Mouse (Mus musculus): Measurements from ENCODE around the gene Aplp2.

Aplp2 gene

DNA sequence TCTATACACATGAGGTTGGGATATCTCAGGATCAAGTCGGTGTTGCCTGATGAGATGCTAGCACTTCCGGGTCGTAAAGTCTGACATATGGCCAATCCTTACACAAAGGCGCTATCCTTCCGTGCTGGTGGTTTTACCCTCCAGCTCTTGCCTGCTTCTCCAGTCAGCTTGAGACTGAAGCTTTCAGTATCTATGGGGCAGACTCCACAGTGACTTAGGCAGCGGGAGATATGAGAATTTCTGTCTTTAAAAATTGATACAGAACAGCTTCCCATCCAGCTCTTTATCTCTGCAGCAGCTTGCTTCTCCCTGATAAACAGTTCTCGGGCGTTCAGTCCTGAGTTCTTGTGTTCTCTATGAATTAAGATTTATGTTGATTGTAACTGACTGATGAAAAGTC is 14.9 kb upstream of the Aplp2 start:
- DNase-seq (ENCODE audit: extremely low read depth, low read depth) = peak; percentile 77

DNA sequence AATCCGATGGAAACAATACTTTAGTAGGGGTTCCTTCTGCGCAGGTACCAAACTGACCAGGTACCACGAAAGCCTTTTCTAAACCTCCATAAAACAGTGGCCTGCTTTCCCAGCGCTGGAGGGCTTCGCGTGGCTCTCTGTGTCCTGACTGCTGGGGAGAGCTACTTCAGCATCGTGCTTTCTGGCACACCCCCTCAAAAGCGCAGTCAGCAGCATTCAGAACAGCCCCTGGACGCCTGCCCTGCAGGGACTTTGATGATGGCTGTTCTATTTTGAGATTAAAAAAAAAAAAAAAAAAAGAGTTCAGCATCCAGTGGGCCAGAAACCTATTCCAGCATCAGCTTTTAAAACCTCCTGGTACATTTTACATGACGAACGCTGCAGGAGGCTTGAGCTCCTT is 14.2 kb upstream of the Aplp2 start:
- DNase-seq (ENCODE audit: extremely low read depth, low read depth) = no peak

DNA sequence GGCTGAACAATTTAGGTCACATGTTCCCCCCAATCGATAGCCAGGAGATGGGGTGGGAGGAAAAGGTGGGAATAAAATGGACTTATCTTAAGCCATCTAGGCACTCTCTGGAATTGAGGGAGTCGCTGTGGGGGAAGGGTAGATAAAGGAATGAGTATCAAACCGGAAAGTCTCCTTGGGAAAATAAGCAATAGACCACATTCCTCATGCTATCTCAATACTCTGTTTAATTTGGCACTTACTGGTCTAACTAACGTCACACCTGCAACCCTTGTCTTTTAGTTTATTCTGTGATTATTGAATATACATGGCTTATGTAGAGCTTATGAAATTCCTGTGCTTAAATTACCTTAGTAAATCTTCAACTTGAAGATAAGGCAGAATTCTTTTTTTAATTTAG is 11.9 kb upstream of the Aplp2 start:
- DNase-seq (ENCODE audit: extremely low read depth, low read depth) = no peak

DNA sequence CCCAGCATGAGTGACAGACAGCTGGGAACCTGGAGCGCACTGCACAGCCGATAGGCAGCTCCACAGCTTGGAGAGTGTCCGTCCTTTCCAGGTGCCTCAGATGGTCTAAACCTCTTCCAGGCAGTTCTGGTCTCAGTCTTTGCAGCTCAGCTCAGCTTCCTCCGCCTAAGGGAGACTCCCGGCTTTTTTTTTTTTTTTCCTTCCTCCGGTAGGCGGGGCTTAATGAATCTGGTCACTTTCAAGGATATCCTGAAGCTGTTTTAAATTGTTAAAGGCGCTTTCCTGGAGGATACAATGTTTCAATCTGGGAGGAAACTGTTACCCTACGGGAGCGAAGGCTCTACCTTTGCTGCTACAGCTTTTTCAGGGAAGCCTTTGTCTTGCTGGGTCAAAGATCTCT is 9.6 kb upstream of the Aplp2 start:
- DNase-seq (ENCODE audit: extremely low read depth, low read depth) = no peak

DNA sequence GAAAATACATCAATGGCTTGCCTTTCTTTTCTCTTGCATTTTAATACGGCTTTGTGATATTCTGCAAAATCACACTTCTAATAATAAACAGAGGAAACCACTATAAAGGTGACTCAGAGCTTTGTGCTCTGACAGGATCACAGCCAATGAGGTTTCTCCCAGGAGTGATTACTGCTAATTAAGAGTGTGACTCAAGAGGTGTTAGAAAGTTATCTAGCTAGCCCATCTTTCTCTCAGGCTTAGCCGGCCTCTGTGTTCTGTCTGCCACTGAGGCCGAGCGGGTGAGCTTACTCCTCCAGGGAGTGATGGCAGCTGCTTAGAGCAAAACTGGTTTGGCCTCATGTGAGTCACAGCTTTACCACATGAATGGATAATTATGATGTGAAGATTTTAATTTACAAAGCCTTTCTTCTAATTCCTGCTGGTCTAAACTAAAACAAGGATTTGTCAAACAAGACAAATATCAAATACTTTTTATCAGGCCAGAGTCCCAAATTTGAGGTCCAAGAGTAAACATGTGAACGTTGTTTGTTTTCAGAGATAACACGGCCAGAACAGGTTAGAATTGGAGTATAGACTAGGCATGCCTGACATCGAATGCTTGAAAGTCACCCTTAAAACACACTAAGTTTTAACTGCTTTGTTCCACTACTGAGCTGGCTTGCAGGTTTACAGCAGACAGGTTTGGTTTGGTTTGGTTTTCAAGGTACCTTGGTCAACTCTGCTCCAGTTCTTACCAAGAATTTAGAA is 6.2 kb upstream of the Aplp2 start:
- DNase-seq (ENCODE audit: extremely low read depth, low read depth) = no peak

DNA sequence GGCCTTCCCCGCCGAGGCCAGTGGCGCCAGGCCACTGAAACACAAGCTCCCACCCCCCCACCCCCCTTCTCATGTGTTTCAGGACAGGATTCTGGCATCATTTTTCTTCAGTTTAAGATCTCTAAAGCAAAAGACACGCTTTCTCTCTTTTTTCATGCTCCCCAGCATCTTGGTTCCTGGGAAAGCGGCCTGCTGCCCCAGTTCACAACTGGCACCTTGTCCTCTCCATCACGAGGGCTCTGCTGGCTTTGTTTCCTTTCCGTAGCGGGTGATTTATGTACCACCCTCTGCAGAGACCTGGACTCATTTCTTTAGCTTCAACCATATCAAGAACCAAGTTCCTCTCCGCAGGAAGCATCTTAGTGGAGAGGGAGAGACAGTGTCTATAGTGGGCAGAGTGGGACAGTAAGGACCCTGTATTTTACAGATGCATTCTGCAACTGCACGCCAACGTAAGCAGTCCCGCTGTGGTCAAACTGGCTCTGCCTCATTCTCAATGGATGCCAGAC is 939 bp upstream of the Aplp2 start:
- no peak for DNase-seq (ENCODE audit: extremely low read depth, low read depth)

DNA sequence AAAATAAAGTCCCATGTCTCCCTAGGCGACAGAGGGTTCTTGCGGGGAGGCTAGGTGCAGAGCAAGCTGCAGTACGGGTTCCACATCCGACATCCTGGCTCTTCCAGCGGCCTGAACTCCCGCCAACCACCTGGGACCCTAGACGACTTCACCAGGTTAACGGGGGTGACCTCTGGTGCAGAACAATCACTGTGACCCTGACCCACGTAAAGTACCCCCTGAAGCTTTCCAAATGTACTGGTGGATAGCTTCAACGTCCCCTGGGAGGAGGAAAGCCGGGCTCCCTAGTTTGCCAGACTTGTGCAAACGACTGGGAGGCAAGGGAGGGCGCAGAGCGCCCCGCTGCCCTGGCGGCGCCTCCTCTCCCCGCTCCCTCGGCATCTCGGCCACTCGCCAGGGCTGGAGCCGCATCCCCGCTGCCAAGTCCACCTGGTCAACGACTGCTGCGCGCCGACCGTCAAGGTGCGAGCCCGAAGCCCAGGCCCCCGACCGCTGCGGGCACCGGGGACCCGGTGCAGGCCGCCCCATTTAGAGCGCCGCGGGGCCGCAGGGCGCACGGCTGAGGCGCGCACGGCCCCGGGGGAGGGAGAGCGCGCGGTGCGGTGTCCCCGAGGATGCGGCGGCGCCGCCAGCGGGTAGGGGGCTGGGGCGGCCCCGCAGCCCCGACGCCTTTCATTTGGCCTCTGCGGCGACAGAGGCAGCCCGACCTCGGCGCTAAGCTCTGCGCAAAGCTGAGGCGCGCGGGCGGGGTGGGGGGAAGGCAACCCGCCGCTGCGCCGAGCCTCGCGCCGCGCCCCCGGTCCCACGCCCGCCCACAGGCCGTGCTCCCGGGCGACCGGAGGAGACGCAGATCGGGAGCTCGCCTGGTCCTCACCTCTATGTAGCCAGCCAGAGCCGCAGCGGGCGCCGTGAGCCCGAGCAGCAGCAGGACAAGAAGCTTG is 596 bp downstream of the Aplp2 start:
- DNase-seq (ENCODE audit: extremely low read depth, low read depth) = no peak

DNA sequence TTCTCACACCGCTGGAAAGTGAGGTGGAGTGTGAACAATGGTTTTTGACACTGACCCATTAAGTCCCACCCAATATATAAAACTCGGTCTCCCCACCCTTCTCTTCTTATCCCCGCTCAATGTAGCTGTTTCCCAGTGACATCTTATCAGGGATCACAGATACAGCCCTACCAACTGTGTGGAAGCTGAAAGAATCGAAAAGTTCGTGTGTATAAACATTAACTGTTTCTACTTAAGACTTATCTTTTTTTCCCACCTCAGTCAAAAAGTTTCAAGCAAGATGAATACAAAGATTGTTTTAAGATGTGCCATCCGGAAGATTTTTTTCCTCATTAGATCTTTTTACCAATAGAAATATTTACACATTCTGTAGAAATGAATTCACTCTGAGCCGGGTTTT is 1.5 kb downstream of the Aplp2 start:
- DNase-seq (ENCODE audit: extremely low read depth, low read depth) = no peak

DNA sequence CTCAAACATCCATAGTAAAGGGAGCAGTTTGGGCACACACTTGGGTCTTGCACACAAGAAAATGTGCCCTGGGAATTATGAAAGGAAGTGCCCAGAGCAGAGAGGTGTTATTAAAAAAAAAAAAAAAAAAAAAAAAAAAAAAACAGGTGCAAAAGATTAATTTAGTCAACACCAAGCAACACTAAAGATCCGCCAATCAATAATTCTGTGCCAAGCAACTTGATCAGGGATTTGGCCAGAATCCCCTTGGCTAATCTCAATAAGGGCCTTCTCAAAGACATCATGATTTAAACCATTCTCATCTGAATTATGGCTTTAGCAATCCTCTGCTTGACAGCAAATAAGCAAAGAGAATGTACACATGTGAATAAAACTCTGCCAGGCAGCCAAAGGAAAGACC is 2.1 kb downstream of the Aplp2 start:
- DNase-seq (ENCODE audit: extremely low read depth, low read depth) = no peak

DNA sequence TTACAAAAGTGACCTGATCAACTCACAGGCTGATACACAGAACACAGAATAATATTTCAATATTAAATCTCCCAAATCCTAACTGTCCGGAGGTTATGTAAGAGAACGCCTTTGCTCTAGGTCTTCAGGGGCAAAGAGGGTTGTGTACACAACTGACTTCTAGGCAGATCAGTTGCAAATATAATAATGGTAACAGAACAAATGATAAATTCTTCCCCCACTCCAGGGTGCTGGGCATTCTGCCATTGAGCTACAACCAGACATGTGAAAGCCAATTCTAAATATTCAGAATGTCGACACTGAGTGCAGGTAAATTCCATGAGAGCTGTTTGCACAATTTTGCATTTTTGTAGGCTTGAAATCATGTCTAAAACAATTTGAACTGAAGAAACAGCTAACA is 3.9 kb downstream of the Aplp2 start:
- no peak for DNase-seq (ENCODE audit: extremely low read depth, low read depth)

DNA sequence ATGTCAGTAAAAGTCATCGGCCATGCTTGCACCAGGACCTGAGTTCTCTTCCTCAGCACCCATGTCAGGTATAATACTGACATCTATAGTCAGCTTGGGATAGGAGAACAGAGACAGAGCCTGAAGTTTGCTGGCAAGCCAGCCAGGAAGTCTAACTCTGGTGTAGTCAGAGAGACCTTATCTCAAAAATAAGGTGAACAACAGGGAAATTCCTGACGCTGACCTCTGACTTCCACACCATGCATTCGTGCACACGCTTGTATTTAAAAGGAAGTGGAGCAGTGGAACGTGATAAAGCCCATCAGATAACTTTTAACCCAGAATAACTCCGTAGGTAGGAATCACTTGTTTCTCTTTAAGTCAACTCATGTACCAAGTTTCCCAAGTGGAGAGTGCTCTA is 6.9 kb downstream of the Aplp2 start:
- DNase-seq (ENCODE audit: extremely low read depth, low read depth) = no peak

DNA sequence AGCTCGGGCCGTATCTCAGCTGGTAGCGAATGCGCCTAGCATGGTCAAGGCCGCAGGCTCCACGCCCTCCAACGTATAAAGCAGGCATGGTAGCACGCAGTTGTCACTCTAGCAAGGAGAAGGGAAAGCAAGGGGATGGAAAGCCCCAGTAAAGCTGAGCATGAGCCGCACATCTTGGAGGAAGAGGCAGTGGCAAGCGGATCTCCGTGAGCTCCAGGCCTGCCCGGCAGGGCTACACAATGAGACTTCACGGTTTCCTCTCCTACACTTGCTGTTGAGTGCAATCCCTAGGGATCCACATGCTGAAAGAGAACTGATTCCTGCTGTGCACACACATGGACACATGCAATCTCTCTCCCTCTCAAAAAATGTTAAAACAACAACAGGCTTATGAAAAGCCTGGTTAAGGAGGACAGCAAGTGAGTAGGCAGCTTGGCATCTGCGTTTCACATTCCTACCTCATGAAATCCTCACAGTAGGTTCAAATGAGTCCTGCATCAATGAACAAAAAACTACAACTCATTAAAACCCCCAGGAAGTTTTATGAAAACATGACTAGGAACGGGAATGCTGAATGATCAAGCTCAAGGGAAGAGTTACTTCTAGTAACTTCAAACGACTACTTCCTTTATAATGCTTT is 7.9 kb downstream of the Aplp2 start:
- no peak for DNase-seq (ENCODE audit: extremely low read depth, low read depth)

DNA sequence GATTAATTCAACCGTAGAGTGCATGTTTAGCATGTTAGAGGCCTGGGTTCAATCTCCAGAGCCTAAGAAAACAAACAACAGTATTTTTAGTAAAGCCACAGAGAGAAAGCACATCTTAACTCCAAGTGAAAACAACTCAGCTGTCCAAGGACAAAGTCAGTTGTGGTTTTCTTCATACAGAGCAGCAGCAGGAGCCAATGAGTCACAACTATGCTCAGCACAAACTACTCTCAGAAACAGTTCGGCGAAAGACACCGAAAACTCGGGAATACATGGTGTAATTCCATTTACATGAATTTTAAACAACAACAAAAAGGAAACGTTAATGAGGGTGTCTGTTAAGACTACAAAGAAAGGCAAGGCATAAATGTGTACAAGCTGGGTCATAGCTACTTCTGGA is 8.5 kb downstream of the Aplp2 start:
- no peak for DNase-seq (ENCODE audit: extremely low read depth, low read depth)

DNA sequence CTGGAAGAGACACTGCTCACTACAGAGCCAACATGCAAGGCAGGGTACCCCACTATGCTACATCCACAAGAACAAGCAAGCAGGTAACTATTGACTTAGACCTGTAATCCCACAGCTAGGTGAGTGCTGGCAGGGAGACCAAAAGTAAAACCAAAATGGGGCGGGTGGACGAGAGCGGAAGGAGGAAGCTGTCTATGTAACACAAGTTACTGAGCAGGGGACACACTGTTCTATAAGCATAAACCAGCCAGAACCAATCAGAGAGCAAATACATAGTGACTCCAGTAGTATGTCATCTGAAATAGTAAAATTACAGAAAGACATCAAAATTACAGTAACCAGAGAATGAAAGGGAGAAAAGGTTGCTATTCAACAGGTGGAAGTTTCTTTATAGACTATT is 13.0 kb downstream of the Aplp2 start:
- DNase-seq (ENCODE audit: extremely low read depth, low read depth) = no peak

DNA sequence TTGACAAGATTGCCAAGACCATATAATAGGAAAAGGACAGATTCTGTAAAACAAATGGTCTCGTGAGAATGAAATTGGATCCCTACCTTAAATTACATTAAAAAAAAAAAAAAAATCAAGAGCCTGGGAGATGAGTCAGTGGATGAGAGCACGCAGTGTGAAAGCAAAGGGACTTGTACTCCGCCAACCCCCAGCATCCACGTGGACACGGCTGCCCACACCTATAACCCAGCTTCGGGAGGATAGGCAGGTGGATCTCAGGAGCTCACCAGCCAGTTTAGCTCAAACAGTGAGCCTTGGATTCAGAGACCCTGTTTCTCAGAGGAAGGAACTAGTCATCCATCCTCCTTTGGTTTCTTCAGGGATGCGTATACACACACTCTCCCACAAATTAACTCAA is 13.8 kb downstream of the Aplp2 start:
- DNase-seq (ENCODE audit: extremely low read depth, low read depth) = no peak

DNA sequence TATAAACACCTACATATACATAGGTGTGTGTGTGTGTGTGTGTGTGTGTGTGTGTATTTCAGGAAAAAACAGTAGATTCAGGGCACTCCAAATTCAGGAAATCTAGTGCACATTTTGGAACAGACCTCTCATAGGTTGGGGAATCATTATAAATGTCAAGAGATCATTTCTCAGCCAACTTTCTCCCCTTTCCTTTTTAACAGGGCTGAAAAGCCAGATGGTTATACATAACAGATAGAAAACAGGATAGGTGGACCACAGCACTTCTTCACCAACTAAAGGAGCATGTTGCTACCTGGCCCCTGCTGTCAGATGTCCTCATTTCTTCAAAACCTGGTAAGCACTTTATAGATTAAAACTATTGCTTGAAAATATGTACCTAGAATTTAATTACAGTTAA is 14.9 kb downstream of the Aplp2 start:
- DNase-seq (ENCODE audit: extremely low read depth, low read depth) = no peak

DNA sequence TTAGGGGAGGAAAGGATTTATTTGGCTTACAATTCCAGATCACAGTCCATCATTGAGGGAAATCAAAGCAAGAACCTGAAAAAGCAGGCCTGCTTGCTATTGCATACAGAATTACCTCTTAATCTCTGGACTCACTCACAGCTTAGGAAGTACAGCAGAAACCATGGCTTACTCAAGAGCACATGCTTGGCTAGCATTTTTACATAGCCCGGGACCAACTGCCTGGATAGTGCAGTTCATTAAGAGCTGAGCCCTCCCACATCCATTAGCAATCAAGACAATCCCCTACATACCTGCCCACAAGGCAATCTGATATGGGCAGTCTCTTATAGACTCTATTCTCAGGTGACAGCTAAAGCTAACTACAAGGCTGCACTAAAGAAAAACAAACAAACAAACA is 16.0 kb downstream of the Aplp2 start:
- no peak for DNase-seq (ENCODE audit: extremely low read depth, low read depth)

DNA sequence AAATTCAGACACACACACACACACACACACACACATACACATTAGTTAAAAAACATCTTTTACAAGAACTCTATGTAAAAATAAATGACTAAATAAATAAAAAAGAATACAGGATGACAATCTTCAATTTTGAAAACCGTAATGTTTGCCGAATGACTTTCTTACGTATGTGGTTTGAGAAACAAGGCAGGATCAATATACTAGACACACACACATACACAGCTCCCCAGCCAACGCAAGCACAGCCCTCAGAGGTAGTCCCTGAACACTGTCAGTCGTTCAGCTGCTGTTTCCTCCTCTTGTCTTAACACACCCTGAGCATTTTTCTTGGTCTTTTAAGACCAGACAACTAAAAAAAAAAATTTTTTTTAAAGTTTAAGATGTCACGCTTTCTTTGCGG is 19.2 kb downstream of the Aplp2 start:
- no peak for DNase-seq (ENCODE audit: extremely low read depth, low read depth)

DNA sequence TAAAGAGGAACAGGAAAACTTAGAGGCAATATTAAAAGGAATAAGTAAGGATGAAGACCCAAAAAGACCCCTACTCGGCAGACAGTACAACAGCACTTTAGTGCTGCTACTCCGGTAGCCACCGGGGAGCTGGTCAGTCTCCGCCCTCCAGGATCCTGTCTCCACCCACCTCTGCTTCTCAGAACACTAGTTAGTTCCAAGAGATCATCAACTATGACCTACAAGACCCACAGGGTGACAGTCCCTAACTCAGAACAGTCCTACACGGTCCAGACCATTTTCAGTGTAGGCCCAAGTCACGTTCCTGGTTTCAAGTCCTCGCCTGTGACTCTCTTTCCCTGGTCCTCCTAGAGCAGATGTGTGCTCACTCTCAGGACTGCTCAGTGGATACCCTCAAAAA is 20.1 kb downstream of the Aplp2 start:
- DNase-seq (ENCODE audit: extremely low read depth, low read depth) = no peak

DNA sequence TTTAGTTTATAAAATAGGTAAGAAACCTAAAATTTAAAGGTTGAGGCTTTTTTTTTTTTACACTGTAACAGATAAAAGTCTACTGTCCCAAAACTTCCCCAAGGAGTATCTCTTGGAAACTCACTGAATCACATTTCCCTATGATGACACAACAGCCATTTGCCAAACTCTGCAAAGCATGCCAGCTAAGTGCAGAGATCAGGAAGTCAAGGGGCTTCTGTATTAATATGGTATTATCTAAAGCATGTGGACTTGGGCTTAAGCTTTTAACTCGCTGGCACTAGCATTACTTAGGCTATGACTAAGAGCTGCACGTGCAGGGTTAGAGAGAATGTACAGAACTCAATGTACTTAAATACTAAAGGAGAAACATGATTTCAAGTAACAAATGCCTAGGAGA is 22.4 kb downstream of the Aplp2 start:
- DNase-seq (ENCODE audit: extremely low read depth, low read depth) = no peak

DNA sequence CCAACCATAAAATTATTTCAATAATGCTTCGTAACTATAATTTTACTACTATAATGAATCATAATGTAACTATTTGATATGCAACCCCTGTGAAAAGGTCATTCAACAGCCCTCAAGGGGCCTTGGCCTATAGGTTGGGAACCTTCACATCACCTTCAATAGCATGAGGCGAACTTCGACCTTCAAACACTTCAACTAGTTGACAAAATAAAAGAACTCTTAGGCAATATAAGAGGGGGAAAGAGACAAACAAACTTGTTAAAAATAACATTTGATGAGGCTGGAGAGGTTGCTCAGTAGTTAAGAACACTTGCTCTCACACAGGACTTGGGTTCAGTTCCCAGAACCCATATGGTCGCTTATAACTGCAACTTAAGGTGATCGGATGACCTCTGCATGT is 27.2 kb downstream of the Aplp2 start:
- DNase-seq (ENCODE audit: extremely low read depth, low read depth) = no peak

DNA sequence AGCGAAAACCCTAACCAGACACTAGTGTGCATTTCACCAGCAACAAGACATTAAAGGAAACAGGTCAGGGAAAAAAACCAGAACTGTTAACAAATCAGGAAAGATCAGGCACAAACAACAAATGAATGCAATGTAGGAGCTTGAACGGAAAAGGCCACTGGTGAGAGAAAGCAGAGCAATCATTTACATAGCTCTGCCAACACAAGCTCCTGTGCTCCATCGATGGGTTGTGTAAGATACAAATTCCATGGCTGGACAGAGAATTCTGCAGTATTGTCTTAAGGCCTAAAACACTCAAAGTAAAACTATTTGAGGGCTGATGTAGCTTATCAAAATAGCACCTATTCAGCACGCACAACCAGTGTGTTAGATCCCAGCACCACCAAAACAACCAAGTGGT is 28.6 kb downstream of the Aplp2 start:
- DNase-seq (ENCODE audit: extremely low read depth, low read depth) = no peak
